Mouse (Mus musculus) midbrain, postnatal 0 days (tissue): ENCODE measurements at regions not wholly inside any gene's neighbourhood (a gene's known extent, or its start where the extent isn't known, plus 50 kb on each side); places are given as distances from the start of the nearest gene placed in this dataset.

ENCODE experiments used
- ATAC-seq: fragments of 200-750 bp; cut with Nextera tagmentation; 2 replicates; pipeline ENCODE4 v1.8.0; 2017; ENCODE audit warnings: moderate number of reproducible peaks, mild to moderate bottlenecking, moderate TSS enrichment, moderate library complexity; ENCODE audit not compliant: low FRiP score
- DNase-seq: peaks from one replicate; pipeline ENCODE4 v3.0.0-alpha.2; 2015; ENCODE audit warnings: low spot score
- H3K27ac ChIP-seq: fragments of 300-500 bp; sonication (generic); 2 replicates; pipeline ENCODE4 v1.5.1; 2014; ENCODE audit warnings: low read depth, mild to moderate bottlenecking, low read length, mixed read lengths
- H3K27me3 ChIP-seq: fragments of 300-500 bp; sonication (generic); 2 replicates; pipeline ENCODE4 v1.6.1; 2014; ENCODE audit warnings: low read length, control low read depth, mixed read lengths; ENCODE audit not compliant: insufficient read depth
- H3K36me3 ChIP-seq: fragments of 300-500 bp; sonication (generic); 2 replicates; pipeline ENCODE4 v1.6.1; 2014; ENCODE audit warnings: low read length, control low read depth, mixed read lengths; ENCODE audit not compliant: insufficient read depth
- H3K4me1 ChIP-seq: fragments of 300-500 bp; sonication (generic); 2 replicates; pipeline ENCODE4 v1.6.1; 2014; ENCODE audit warnings: mild to moderate bottlenecking, control low read depth, antibody characterized with exemption, low read length, mixed read lengths; ENCODE audit not compliant: insufficient read depth
- H3K4me2 ChIP-seq: fragments of 300-500 bp; sonication (generic); 2 replicates; pipeline ENCODE4 v1.6.1; 2014; ENCODE audit warnings: low read depth, mild to moderate bottlenecking, low read length, mixed read lengths; ENCODE audit not compliant: poor library complexity, severe bottlenecking
- H3K4me3 ChIP-seq: fragments of 300-500 bp; sonication (generic); 2 replicates; pipeline ENCODE4 v1.5.1; 2014; ENCODE audit warnings: low read depth, mild to moderate bottlenecking, low read length, moderate library complexity
- H3K9ac ChIP-seq: fragments of 300-500 bp; sonication (generic); replicated peaks from 2 replicates; pipeline ENCODE4 v1.6.1; 2014; ENCODE audit warnings: mild to moderate bottlenecking, low read length, moderate library complexity, mixed read lengths; ENCODE audit not compliant: poor library complexity, severe bottlenecking
- H3K9me3 ChIP-seq: fragments of 300-500 bp; sonication (generic); 2 replicates; pipeline ENCODE4 v1.6.1; 2016; ENCODE audit warnings: low read length, control low read depth
- CTCF ChIP-seq: IDR thresholded peaks from 2 replicates; pipeline ENCODE4 v1.5.1; 2016; ENCODE audit warnings: antibody characterized with exemption, mild to moderate bottlenecking
- WGBS: fragments of 180-500 bp; shearing (Covaris S2); extraction: QIAGEN DNeasy Blood & Tissue Kit; methylation state at CpG from one replicate; pipeline ENCODE4 v1.1.7; 2014; 5-methylcytosine and 5-hydroxymethylcytosine counted together

- Histone ChIP-seq H3K27me3 (no peaks in the 10 kb centered on the region), H3K4me2 (no peak overlapping the region), H3K4me3 (no peak overlapping the region), H3K9me3 (no peaks in the 10 kb centered on the region), H3K36me3 (no peaks in the 10 kb centered on the region), H3K9ac (no peak overlapping the region), H3K4me1 (no peaks in the 10 kb centered on the region), H3K27ac (no peak overlapping the region)
- 100% methylated on average over 1 of the region's 1 CpGs for WGBS
- DNase-seq: no peak
- TF ChIP-seq CTCF: no peak
- ATAC-seq: no peak
Measured at GRCm38 (mm10) chr1:18531702-18532101, 266.8 kb upstream of the Defb41 start.

- Histone ChIP-seq H3K4me3 (no peak overlapping the region), H3K9me3 (no peaks in the 10 kb centered on the region), H3K27ac (no peak overlapping the region), H3K27me3 (no peaks in the 10 kb centered on the region), H3K4me2 (no peak overlapping the region), H3K9ac (no peak overlapping the region), H3K4me1 (no peaks in the 10 kb centered on the region), H3K36me3 (no peaks in the 10 kb centered on the region)
- WGBS: 80% methylated on average over 2 of the region's 2 CpGs
- no peak for TF ChIP-seq CTCF
- DNase-seq: no peak
- ATAC-seq: no peak
Measured at GRCm38 (mm10) chr1:18524485-18524884, 259.5 kb upstream of the Defb41 start.

GRCm38 (mm10) chr1:18522902-18523301 lies 258.0 kb upstream of the Defb41 start:
- DNase-seq (no peak), ATAC-seq (no peak)
- H3K4me2 ChIP-seq: no peak overlapping the region
- H3K4me1 ChIP-seq: no peaks in the 10 kb centered on the region
- no peak overlapping the region for H3K9ac ChIP-seq
- H3K4me3 ChIP-seq: no peak overlapping the region
- H3K27ac ChIP-seq: no peak overlapping the region
- 57% methylated on average over 2 of the region's 2 CpGs for WGBS
- no peak for TF ChIP-seq CTCF
- H3K27me3 ChIP-seq: no peaks in the 10 kb centered on the region
- no peaks in the 10 kb centered on the region for H3K36me3 ChIP-seq
- H3K9me3 ChIP-seq: no peaks in the 10 kb centered on the region

GRCm38 (mm10) chr1:18512764-18513163 lies 247.8 kb upstream of the Defb41 start:
- no peak overlapping the region for H3K9ac ChIP-seq
- H3K9me3 ChIP-seq: no peaks in the 10 kb centered on the region
- no peaks in the 10 kb centered on the region for H3K36me3 ChIP-seq
- no peaks in the 10 kb centered on the region for H3K4me1 ChIP-seq
- ATAC-seq (no peak), DNase-seq (no peak)
- H3K27me3 ChIP-seq: no peaks in the 10 kb centered on the region
- WGBS: 85% methylated on average over 3 of the region's 3 CpGs
- H3K27ac ChIP-seq: no peak overlapping the region
- no peak for TF ChIP-seq CTCF
- no peak overlapping the region for H3K4me2 ChIP-seq
- no peak overlapping the region for H3K4me3 ChIP-seq

GRCm38 (mm10) chr1:18498556-18498955 lies 233.6 kb upstream of the Defb41 start:
- 87% methylated on average over 3 of the region's 3 CpGs for WGBS
- no peaks in the 10 kb centered on the region for H3K36me3 ChIP-seq

GRCm38 (mm10) chr1:18468496-18468895 lies 203.6 kb upstream of the Defb41 start:
- Histone ChIP-seq H3K4me3 (no peak overlapping the region), H3K9me3 (no peaks in the 10 kb centered on the region), H3K4me2 (no peak overlapping the region), H3K4me1 (no peaks in the 10 kb centered on the region), H3K36me3 (no peaks in the 10 kb centered on the region), H3K9ac (no peak overlapping the region), H3K27me3 (no peaks in the 10 kb centered on the region), H3K27ac (no peak overlapping the region)
- 64% methylated on average over 2 of the region's 2 CpGs for WGBS
- no peak for TF ChIP-seq CTCF
- ATAC-seq: no peak
- no peak for DNase-seq

More at GRCm38 (mm10) chr1:18498556-18498955, 233.6 kb upstream of the Defb41 start:
- H3K4me2 ChIP-seq: no peak overlapping the region
- H3K4me3 ChIP-seq: no peak overlapping the region
- H3K27me3 ChIP-seq: no peaks in the 10 kb centered on the region
- ATAC-seq (no peak), DNase-seq (no peak)
- no peak overlapping the region for H3K9ac ChIP-seq
- no peaks in the 10 kb centered on the region for H3K4me1 ChIP-seq
- no peak for TF ChIP-seq CTCF
- H3K27ac ChIP-seq: no peak overlapping the region
- no peaks in the 10 kb centered on the region for H3K9me3 ChIP-seq
